Mouse (Mus musculus): Measurements from ENCODE around the gene Serpind1. TPM values are rescaled to one million over a fixed set of nuclear protein-coding genes. Genes with fewer than 3 reads are reported as not detected.
A peak's percentile ranks its signal among the peaks of the same experiment; 100 is the strongest.

The Serpind1 gene
- total RNA-seq, 2 experiments from 2014 or later = 3.1 TPM

DNA sequence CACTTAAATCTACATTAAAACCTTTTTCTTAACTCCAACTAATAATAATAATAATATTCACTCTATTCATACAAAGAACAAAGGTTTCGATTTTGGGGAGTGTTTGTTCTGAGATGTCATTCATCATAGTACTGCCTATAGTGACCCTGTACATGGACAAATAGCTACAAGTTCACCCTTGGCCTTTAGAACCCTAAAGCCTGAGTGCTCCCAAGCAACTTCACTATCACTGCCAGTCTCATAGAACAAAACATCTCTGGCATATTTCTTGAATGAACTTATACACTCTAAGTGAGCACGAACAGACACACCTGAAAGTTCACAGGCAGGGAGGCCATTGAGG, 14.6 kb downstream of the Serpind1 start:
- no peak for DNase-seq (ENCODE audit: low spot score in 2 of 2)

- no peak for DNase-seq (ENCODE audit: low spot score in 2 of 2)
Observed at GRCm38 (mm10) chr16:17346766-17347165, 15.6 kb downstream of the Serpind1 start.

DNA sequence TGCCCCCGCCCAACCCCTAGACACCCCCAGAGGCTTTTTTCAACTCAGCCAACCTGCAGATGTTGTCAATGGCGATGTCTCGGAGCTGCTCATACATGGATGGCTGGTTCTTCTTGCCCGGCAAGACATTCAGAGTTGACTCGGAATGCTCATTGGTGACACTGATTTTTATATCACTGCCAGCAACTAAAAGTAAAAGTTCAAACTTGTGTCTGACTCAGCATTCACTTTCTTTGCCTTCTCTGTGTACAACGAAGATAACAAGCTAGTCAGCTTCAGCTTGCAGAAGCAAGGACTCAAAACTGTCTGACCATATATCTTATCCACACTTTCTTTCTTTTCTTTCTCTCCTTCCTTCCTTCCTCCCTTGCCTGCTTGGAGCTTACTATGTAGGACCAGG, 24.9 kb downstream of the Serpind1 start:
- DNase-seq (ENCODE audit: low spot score in 2 of 2) = no peak

- peak; percentile 23 to 39 for DNase-seq (ENCODE audit: low spot score in 2 of 2)
Observed at GRCm38 (mm10) chr16:17358787-17359186, 27.6 kb downstream of the Serpind1 start.

- DNase-seq (ENCODE audit: low spot score in 2 of 2) = no peak
Observed at GRCm38 (mm10) chr16:17382306-17382705, 51.1 kb downstream of the Serpind1 start.

DNA sequence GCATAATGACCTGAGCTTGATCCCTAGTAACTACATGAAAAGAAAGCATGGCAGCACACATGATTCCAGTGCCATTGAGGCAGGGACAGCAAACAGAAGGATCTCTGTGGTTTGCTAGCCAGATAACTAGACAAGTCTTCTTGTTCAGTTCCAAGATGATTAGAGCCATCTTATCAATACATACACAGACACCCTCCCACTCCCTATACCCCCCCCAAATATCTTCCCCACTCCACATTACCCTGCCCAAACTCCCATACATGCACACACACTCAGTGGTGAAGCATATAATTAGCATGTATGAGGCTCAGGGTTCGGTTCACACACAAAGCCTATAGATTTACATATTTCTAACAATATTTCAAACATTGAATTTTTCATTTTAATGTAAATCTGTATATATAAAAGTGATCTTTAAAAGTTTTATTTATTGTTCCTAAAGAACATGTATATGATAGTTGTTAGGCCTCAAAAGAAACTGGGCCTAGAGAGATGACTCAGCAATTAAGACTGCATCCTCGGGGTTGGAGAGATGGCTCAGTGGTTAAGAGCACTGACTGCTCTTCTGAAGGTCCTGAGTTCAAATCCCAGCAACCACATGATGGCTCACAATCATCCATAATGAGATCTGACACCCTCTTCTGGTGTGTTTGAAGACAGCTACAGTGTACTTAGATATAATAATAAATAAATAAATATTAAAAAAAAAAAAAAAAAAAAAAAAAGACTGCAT, 52.6 kb downstream of the Serpind1 start:
- DNase-seq (ENCODE audit: low spot score in 2 of 2) = no peak

DNA sequence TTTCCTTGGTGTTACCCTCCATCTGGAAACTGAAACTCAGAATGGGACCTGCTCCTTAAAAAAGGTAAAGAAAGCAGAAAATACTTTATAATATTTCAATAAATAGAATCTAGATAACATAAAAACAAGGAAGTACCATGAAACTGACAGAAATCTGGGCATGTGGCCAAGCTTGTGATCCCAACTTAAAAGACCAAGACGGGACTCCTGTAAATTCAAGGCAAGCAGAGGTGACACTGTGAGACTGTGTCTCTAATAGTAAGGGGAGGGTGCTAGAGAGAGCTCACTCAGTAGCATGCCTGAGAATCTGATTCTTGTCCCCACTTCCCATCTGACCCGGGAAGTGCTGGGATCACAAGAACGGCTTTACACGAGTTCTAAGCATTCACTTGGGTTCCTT, 61.6 kb downstream of the Serpind1 start:
- DNase-seq (ENCODE audit: low spot score in 2 of 2) = no peak

Other genes with a start within 250 kb of the Serpind1 start
- 10 to 100 TPM; 83.6 to 84.8 TPM for gene Ppil2, start 220.1 kb upstream of the Serpind1 start, total RNA-seq (2021)
- 1 to 10 TPM; 2.4 to 3.9 TPM for gene 2610318N02Rik, start 206.2 kb upstream of the Serpind1 start, total RNA-seq (2021)
- gene Sdf2l1, start 199.0 kb upstream of the Serpind1 start, total RNA-seq (2021) = 10 to 100 TPM; 28.1 to 30.8 TPM
- gene Ydjc, start 186.8 kb upstream of the Serpind1 start, total RNA-seq (2021) = 10 to 100 TPM; 23.7 to 26.4 TPM
- gene Ccdc116, start 184.1 kb upstream of the Serpind1 start, total RNA-seq (2021) = 1 to 10 TPM; 1.6 to 4.4 TPM
- gene Ube2l3, start 128.7 kb upstream of the Serpind1 start, total RNA-seq (2021) = 100 to 1,000 TPM; 133 to 147 TPM
- 1 to 10 TPM; 1.8 to 2.0 TPM for gene Rimbp3, start 122.8 kb upstream of the Serpind1 start, total RNA-seq (2021)
- gene Hic2, start 97.8 kb upstream of the Serpind1 start, total RNA-seq (2021) = 1 to 10 TPM; 5.3 to 6.1 TPM
- 100 to 1,000 TPM in 1 of 2 experiments, 10 to 100 TPM in 1; 92.5 to 102 TPM for gene Tmem191c, start 55.3 kb upstream of the Serpind1 start, total RNA-seq (2021)
- gene Snap29, start 74.6 kb downstream of the Serpind1 start, total RNA-seq (2021) = 10 to 100 TPM; 22.0 to 23.5 TPM
- gene Pi4ka, start 74.9 kb downstream of the Serpind1 start, total RNA-seq (2021) = 100 to 1,000 TPM; 350 to 352 TPM
- gene Crkl, start 120.6 kb downstream of the Serpind1 start, total RNA-seq (2021) = 10 to 100 TPM; 37.0 to 39.8 TPM
- 100 to 1,000 TPM; 129 to 153 TPM for gene Aifm3, start 158.2 kb downstream of the Serpind1 start, total RNA-seq (2021)
- gene Lztr1, start 177.3 kb downstream of the Serpind1 start, total RNA-seq (2021) = 100 to 1,000 TPM; 161 to 171 TPM
- gene Thap7, start 199.8 kb downstream of the Serpind1 start, total RNA-seq (2021) = 10 to 100 TPM; 40.0 to 45.4 TPM
- 1 to 10 TPM in 1 of 2 experiments, under 1 TPM in 1; 0.33 to 1.1 TPM for gene Lrrc74b, start 229.9 kb downstream of the Serpind1 start, total RNA-seq (2021)
- 1 to 10 TPM; 1.2 to 1.3 TPM for gene P2rx6, start 230.5 kb downstream of the Serpind1 start, total RNA-seq (2021)